Mouse (Mus musculus): ENCODE measurements around the gene Cntfr. TPM values are rescaled to one million over a fixed set of nuclear protein-coding genes. Genes with fewer than 3 reads are reported as not detected.

Gene Cntfr
- polyA plus RNA-seq, 1 experiment = 79.4 TPM

DNA sequence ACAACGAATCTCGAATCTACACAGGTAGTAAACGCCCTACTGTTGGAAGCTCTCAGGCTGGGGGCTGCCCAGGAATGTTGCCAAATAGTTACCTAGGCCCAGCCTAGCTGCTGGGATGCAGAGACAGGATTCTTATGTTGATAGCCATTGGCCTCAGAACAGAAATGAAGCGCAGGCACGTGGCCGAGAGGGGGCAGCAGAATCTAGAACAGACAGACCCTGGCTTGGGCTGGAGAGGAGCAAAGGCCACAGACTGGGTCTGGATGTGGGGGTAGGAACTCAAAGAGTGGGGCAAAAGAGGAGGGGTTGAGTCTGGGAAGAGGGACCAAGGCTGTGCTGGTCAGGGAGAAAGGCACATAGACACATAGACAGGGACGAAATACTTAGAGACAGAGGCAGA, 42.7 kb downstream of the Cntfr start:
- peak in 1 of 2 experiments; percentile 65 for DNase-seq (ENCODE audit: extremely low spot score in 1 of 2, low spot score in 1 of 2)

DNA sequence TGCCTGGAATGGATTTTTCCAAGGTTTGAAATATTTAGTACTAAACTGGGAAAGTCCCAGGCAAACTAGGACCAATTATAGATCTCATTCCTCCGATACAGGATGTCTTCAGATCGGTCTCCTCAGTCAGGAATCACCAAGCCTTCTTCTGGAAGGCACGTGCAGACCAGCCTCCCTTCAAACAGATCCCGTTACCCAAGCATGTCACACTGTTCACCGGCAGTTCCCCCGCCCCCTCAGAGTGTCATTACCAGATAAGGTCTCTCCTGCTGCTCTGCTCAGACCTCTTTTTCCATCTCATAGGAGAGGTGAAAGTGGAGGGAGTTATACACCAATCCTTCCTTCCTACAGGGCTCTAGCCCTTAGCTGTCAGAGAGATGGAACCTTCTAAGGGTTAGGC, 43.2 kb downstream of the Cntfr start:
- DNase-seq (ENCODE audit: extremely low spot score in 1 of 2, low spot score in 1 of 2) = no peak

GRCm38 (mm10) chr4:41653296-41653695, 43.6 kb downstream of the Cntfr start:
- DNase-seq (ENCODE audit: extremely low spot score in 1 of 2, low spot score in 1 of 2) = peak; percentile 50 to 82

GRCm38 (mm10) chr4:41648627-41649026, 48.3 kb downstream of the Cntfr start:
- no peak for DNase-seq (ENCODE audit: extremely low spot score in 1 of 2, low spot score in 1 of 2)

GRCm38 (mm10) chr4:41648157-41648556, 48.7 kb downstream of the Cntfr start:
- no peak for DNase-seq (ENCODE audit: extremely low spot score in 1 of 2, low spot score in 1 of 2)

GRCm38 (mm10) chr4:41645488-41645887, 51.4 kb downstream of the Cntfr start:
- DNase-seq (ENCODE audit: extremely low spot score in 1 of 2, low spot score in 1 of 2) = peak in 1 of 2 experiments; percentile 33

DNA sequence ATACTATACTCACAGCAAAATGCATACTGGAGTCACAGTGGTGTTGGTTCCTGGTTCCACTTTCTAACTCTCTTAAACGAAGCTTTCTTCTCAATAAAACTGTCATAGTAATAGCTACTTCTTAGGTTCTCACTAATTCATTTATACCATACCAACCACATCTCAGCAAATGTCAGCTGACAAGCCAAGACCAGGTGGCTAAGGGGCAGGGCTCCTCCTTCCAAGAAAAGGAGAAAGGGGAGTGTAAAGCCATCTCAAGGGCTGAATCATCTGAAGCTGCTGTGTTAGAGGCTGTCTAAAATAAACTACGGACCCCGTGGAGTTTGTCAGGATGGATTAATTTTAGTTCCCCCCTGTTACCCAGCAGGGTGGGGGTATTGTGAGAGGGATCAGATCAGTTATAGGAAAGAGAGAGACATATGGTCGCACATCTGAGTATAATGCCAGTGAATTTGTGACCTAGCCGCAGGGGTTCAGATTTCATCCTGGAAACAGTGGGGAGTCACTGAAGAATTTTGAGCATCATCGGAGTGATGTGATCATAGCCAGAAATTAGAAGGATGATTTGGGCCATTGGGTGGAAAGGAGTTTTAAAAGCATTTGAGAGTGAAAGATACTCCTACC, 55.6 kb downstream of the Cntfr start:
- no peak for DNase-seq (ENCODE audit: extremely low spot score in 1 of 2, low spot score in 1 of 2)

- DNase-seq (ENCODE audit: extremely low spot score in 1 of 2, low spot score in 1 of 2) = peak; percentile 87 to 95
Observed at GRCm38 (mm10) chr4:41639913-41640507, 56.9 kb downstream of the Cntfr start, which contains the start of gene Enho. Gene Enho, minus strand, starts transcription at chr4:41640324.

DNA sequence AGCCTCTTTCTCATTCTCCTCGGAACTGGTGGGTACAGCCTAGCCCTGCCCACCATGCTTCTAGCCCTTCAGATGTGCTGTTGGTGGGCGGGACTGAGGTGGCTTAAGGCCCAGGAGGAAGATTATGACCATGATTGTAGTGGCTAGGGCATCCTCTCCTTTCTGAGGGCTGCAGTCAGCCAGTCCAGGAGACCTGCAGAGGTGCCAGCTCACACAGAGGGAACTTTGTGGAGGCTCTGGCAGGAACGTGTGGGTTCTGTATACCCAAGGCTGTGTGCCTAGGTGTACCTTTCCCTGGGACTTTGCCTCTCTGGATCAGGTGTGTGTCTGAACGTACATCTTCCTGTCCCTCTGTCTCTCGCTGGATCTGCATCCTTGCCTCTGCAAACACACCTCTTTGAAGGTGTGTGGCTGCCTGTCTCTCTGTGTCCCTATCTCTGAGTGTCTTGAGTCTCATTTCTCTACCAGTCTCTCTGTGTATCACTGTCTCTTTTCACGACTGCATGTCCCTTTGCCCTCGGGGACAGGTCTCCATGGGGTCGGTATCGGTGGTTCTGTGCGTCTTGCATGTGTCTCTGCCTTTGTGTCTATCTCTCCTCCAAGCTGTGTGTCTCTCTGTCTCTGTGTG, 57.6 kb downstream of the Cntfr start:
- DNase-seq (ENCODE audit: extremely low spot score in 1 of 2, low spot score in 1 of 2) = peak in 1 of 2 experiments; percentile 22

DNA sequence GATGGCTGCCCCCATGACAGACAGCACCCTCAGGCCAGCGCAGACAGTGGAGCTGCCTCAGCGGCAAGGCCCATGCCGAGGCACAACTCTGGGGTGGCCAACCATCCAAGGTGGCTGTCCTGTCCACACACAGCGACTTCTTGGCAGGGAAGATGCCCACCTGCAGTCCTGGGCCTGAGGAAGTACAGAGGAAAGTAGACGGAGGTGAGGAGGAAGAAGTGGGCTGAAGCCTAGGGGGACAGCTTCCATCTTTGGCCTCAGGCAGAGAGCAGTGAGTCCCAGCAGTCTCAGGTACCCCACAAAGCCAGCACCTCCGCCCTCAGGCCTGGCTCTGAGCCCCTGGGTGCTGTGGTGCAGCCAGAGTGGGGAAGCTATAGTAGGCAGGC, 58.1 kb downstream of the Cntfr start:
- DNase-seq (ENCODE audit: extremely low spot score in 1 of 2, low spot score in 1 of 2) = no peak

DNA sequence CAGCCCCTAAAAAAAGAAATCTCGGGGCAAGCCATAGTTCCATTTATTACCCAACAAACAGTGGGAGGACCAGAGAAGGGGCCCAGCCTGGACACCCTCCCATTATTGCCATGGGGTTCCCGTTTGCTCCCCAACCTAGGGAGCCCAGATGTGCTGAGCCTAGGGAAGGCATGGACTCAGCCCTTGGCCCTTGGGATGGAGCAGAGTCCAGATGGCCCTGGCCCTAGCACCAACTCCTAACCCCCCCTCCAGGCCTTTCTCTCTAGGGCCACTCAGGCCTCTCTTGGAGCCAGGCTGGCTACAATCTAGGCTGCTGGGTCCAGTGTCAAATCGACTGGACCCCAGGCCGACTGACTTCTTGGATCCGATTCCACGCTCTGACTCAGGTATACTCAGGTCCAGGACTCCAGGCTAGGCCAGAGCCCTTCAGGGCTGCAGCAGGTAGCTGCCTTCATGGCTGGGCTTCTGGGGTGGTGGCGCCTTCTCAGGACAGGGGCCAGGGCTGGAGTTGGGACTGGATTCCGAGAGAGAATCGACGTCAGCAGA, 58.6 kb downstream of the Cntfr start:
- DNase-seq (ENCODE audit: extremely low spot score in 1 of 2, low spot score in 1 of 2) = no peak

DNA sequence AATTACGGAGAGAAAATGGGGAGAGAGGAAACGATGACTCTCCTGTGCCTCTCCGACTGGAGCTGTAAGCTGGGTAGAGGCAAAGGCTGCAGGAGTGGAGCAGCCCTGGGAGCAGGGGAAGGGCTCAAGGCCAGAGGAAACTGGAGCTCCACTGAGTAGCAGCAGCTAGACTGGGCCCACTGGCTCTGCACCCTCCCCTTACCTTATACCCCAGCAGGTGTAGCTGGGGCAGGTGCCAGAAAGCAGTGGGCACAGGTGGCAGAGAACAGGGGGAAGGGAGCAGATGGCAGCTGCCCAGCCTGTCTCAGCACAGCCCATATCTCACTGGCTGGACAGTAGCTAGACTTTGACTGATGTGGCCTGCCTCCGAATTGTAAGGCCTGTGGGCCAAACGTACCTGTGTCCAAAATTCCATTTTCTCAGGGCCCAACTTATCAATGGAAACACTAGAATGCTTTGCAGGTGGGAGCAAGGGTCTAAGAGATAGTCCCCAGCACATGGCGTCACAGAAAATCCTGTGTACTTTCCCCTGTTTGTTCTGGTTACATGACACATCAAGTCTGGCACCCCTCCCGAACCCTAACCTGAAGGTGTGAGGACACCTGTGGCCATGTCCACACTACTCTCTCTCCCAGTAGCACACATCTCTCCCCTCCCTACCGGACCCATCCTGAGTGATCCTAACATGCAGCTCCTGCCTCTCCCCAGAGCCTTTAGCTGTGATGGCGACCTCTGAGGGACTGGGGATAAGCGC, 59.8 kb downstream of the Cntfr start:
- DNase-seq (ENCODE audit: extremely low spot score in 1 of 2, low spot score in 1 of 2) = no peak

GRCm38 (mm10) chr4:41636366-41636765, 60.5 kb downstream of the Cntfr start:
- DNase-seq (ENCODE audit: extremely low spot score in 1 of 2, low spot score in 1 of 2) = no peak

DNA sequence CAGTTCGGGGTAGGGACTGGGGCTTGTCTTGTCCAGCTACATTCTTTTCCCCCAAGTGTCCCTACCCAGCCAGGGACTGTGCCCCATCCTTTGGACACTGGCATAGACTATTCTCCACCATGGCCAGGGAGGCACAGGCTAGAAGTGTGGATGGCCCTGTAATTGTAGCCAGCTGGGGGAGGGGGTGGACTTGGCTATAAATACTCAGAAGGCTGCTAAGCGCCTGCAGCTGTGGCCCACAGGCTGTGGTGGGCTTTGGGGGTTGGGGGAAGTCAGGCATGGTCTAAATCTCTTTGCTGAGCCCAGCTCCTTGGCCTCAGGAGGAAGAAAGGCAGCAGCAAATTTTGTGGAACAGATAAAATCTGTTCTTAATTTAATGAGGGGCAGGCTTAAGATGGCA, 61.0 kb downstream of the Cntfr start:
- DNase-seq (ENCODE audit: extremely low spot score in 1 of 2, low spot score in 1 of 2) = no peak

- no peak for DNase-seq (ENCODE audit: extremely low spot score in 1 of 2, low spot score in 1 of 2)
Observed at GRCm38 (mm10) chr4:41635224-41635623, 61.7 kb downstream of the Cntfr start.

GRCm38 (mm10) chr4:41634631-41635030, 62.3 kb downstream of the Cntfr start:
- no peak for DNase-seq (ENCODE audit: extremely low spot score in 1 of 2, low spot score in 1 of 2)

DNA sequence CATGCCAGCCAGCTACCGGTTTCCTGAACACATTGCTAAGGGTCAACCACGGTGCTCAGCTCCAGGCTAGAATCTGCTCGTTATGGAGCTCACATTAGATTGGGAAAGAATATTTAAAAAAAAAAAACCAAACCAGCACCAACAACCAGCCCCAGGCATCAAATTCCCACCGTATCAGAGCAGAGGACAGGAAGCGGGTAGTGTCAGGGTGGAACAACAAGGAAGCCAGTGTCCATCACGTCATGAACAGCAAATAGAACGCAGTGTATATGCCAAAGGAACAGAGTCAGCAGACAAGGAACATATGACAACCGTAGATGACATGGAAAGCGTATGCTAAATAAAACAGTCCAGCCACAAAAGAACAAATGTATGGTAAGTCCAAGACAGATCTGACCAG, 63.9 kb downstream of the Cntfr start:
- no peak for DNase-seq (ENCODE audit: extremely low spot score in 1 of 2, low spot score in 1 of 2)

DNA sequence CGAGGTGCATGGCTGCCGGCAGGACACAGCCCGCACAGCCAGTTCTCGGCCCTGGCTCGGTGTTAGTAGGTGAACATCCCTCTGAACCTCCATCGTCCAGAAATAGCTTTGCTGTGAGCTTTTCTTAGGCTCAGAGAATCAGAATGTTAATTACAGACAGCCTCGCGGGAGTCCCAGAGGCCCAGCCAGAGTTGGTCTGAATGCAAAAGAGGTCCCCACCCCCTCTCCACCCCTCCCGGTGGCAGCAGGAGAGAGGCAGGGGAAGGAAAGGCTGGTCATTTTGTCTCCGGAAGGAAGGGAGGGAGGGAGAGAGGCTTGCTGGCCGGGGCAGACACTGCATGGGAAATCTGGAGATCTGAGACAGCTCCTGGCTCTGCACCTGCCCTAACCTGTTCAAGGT, 65.5 kb downstream of the Cntfr start:
- peak in 1 of 2 experiments; percentile 57 for DNase-seq (ENCODE audit: extremely low spot score in 1 of 2, low spot score in 1 of 2)

- DNase-seq (ENCODE audit: extremely low spot score in 1 of 2, low spot score in 1 of 2) = no peak
Observed at GRCm38 (mm10) chr4:41630196-41630595, 66.7 kb downstream of the Cntfr start.

GRCm38 (mm10) chr4:41628202-41628927, 68.5 kb downstream of the Cntfr start:
- no peak for DNase-seq (ENCODE audit: extremely low spot score in 1 of 2, low spot score in 1 of 2)
